Mouse (Mus musculus): ENCODE measurements around the gene Dek. TPM values are rescaled to one million over a fixed set of nuclear protein-coding genes. Genes with fewer than 3 reads are reported as not detected.

Dek gene
- polyA plus RNA-seq, 2 experiments, result 126 to 232 TPM

DNA sequence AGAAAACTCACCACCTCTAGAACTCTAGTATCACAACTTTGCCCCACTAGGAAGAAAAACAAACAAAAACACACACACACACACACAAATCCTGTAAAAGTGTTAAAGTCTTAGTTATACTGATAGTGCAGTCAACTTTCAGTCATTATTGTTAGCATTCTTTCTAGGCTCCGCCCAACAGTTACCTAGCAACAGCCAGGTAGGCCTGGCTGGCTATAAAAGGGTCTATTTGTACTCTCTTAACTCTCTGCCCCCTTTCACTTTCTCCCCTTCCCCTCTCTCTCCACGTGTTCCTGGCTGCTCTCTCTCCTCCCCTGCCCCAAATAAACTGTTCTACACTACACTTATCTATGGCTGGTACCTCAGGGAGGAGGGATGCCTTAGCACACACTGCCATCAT is 1.9 kb downstream of the Dek start:
- ATAC-seq (ENCODE audit: low FRiP score, low read depth) (no peak), DNase-seq (ENCODE audit: low spot score) (no peak)
- no peaks in the 10 kb centered on the region for H3K9me3 ChIP-seq (ENCODE audit: control insufficient read depth, low read length)
- WGBS, result 20% methylated on average over 2 of the region's 2 CpGs
- peak overlapping the region; percentile 26; the same call in 1 of the 2 replicates for H3K9ac ChIP-seq (ENCODE audit: low read depth, low read length, severe bottlenecking)
- H3K4me3 ChIP-seq (replicated peaks; ENCODE audit: low read length), result peak overlapping the region; percentile 92
- no peaks in the 10 kb centered on the region for H3K27me3 ChIP-seq (ENCODE audit: control insufficient read depth, insufficient read depth, low read length)
- peak overlapping the region; percentile 79 for H3K4me2 ChIP-seq (replicated peaks; ENCODE audit: low read depth, low read length, severe bottlenecking)
- peaks cover 23% of the 10 kb centered on the region for H3K36me3 ChIP-seq (ENCODE audit: control insufficient read depth, insufficient read depth, low read length)
- peaks cover 19% of the 10 kb centered on the region for H3K4me1 ChIP-seq (ENCODE audit: control insufficient read depth, insufficient read depth, low read length)
- TF ChIP-seq POLR2A (IDR thresholded peaks at IDR 0.05; ENCODE audit: borderline replicate concordance, extremely low read depth, insufficient read depth, insufficient read length), result no peak
- no peak overlapping the region for H3K27ac ChIP-seq (replicated peaks; ENCODE audit: low read depth, low read length)

DNA sequence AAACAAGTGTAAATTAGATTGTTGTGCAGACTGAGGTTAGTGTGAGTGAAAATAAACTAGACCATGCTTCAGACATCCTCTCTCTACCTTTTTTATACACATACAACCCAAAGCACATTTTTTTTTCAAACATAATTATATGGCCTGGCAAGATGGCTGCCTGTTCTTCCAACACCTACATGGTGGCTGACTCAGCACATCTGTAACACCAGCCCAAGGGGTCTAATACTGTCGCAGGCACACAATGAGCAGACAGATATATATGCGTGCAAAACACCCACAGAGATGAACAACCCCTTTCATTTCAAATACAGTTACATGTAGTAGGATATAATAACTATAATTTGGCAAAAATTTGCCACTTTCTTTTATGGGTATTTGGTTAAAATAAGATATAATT is 5.4 kb downstream of the Dek start:
- no peak for TF ChIP-seq POLR2A (IDR thresholded peaks at IDR 0.05; ENCODE audit: borderline replicate concordance, extremely low read depth, insufficient read depth, insufficient read length)
- ATAC-seq (ENCODE audit: low FRiP score, low read depth) (no peak), DNase-seq (ENCODE audit: low spot score) (no peak)
- H3K27me3 ChIP-seq (ENCODE audit: control insufficient read depth, insufficient read depth, low read length), result no peaks in the 10 kb centered on the region
- no peaks in the 10 kb centered on the region for H3K9me3 ChIP-seq (ENCODE audit: control insufficient read depth, low read length)
- H3K36me3 ChIP-seq (ENCODE audit: control insufficient read depth, insufficient read depth, low read length), result peaks cover 49% of the 10 kb centered on the region
- 90% methylated on average over 2 of the region's 2 CpGs for WGBS
- H3K4me3 ChIP-seq (replicated peaks; ENCODE audit: low read length), result no peak overlapping the region
- H3K4me2 ChIP-seq (replicated peaks; ENCODE audit: low read depth, low read length, severe bottlenecking), result no peak overlapping the region
- H3K27ac ChIP-seq (replicated peaks; ENCODE audit: low read depth, low read length), result no peak overlapping the region
- H3K4me1 ChIP-seq (ENCODE audit: control insufficient read depth, insufficient read depth, low read length), result peaks cover 14% of the 10 kb centered on the region
- no peak overlapping the region for H3K9ac ChIP-seq (ENCODE audit: low read depth, low read length, severe bottlenecking)

DNA sequence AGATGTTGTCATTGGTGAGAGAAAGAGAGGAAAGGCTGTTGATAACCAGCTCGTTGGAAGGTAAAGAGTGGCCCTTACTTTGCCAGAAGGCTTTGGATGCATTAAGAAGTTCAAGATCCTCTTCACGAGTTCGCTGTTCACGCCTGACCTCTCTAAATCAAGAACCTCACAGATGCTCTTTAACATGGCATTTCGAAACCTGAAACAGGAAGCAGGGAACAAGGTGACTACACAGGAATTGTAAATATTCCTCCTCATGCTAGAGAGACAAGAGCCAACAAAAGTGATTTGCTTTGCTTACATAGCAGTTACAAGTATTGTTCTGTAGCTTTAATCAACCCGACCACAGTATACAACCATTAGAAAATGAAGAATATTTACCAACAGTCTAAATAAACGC is 6.7 kb downstream of the Dek start:
- no peak overlapping the region for H3K9ac ChIP-seq (ENCODE audit: low read depth, low read length, severe bottlenecking)
- no peak overlapping the region for H3K4me3 ChIP-seq (replicated peaks; ENCODE audit: low read length)
- no peak overlapping the region for H3K27ac ChIP-seq (replicated peaks; ENCODE audit: low read depth, low read length)
- H3K27me3 ChIP-seq (ENCODE audit: control insufficient read depth, insufficient read depth, low read length), result no peaks in the 10 kb centered on the region
- H3K36me3 ChIP-seq (ENCODE audit: control insufficient read depth, insufficient read depth, low read length), result peaks cover 61% of the 10 kb centered on the region
- H3K4me2 ChIP-seq (replicated peaks; ENCODE audit: low read depth, low read length, severe bottlenecking), result no peak overlapping the region
- TF ChIP-seq POLR2A (IDR thresholded peaks at IDR 0.05; ENCODE audit: borderline replicate concordance, extremely low read depth, insufficient read depth, insufficient read length), result no peak
- no peaks in the 10 kb centered on the region for H3K9me3 ChIP-seq (ENCODE audit: control insufficient read depth, low read length)
- peaks cover 12% of the 10 kb centered on the region for H3K4me1 ChIP-seq (ENCODE audit: control insufficient read depth, insufficient read depth, low read length)
- DNase-seq (ENCODE audit: low spot score), result no peak
- 80% methylated on average over 7 of the region's 7 CpGs for WGBS
- no peak for ATAC-seq (ENCODE audit: low FRiP score, low read depth)

DNA sequence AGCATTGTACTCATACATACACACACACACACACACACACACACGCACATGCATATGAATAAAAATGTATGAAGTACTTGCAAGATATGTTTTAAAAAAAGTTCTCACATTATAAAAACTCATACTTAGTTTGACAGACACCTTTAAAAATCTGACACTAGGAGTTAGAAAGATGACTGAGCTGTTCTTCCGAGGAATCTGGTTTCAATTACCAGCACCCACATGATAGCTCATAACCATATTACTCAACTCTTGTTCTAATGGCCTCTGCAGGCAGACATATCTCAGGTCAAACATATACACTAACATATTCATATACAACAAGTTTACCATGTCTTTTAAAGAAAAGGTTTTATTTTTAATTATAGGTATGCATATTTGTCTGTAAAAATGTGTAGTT is 9.4 kb downstream of the Dek start:
- H3K9ac ChIP-seq (ENCODE audit: low read depth, low read length, severe bottlenecking), result no peak overlapping the region
- no peak overlapping the region for H3K4me3 ChIP-seq (replicated peaks; ENCODE audit: low read length)
- no peak for TF ChIP-seq POLR2A (IDR thresholded peaks at IDR 0.05; ENCODE audit: borderline replicate concordance, extremely low read depth, insufficient read depth, insufficient read length)
- H3K4me1 ChIP-seq (ENCODE audit: control insufficient read depth, insufficient read depth, low read length), result no peaks in the 10 kb centered on the region
- no peaks in the 10 kb centered on the region for H3K27me3 ChIP-seq (ENCODE audit: control insufficient read depth, insufficient read depth, low read length)
- H3K4me2 ChIP-seq (replicated peaks; ENCODE audit: low read depth, low read length, severe bottlenecking), result no peak overlapping the region
- DNase-seq (ENCODE audit: low spot score) (no peak), ATAC-seq (ENCODE audit: low FRiP score, low read depth) (no peak)
- WGBS, result 68% methylated on average over 2 of the region's 2 CpGs
- H3K27ac ChIP-seq (replicated peaks; ENCODE audit: low read depth, low read length), result no peak overlapping the region
- H3K36me3 ChIP-seq (ENCODE audit: control insufficient read depth, insufficient read depth, low read length), result peaks cover 73% of the 10 kb centered on the region
- H3K9me3 ChIP-seq (ENCODE audit: control insufficient read depth, low read length), result no peaks in the 10 kb centered on the region

DNA sequence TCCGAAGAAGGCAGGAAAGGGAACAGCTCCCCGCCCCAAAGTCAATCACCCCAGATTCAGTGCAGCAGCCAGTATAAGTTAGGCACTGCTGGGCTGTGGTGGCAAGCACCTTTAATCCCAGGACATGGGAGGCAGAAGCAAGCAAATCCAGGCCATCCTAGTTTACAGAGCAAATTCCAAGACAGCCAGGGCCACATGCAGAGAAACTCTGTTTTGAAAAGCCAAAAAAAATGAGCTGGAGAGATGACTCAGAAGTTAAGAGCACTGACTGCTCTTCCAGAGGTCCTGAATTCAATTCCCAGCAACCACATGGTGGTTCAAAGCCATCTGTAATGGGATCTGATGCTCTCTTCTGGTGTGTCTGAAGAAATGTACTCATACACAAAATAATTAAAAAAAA is 12.2 kb downstream of the Dek start:
- no peak for DNase-seq (ENCODE audit: low spot score)
- peaks cover 4% of the 10 kb centered on the region; the same call in 1 of the 2 replicates for H3K4me1 ChIP-seq (ENCODE audit: control insufficient read depth, insufficient read depth, low read length)
- no peak overlapping the region for H3K4me2 ChIP-seq (replicated peaks; ENCODE audit: low read depth, low read length, severe bottlenecking)
- no peak overlapping the region for H3K9ac ChIP-seq (ENCODE audit: low read depth, low read length, severe bottlenecking)
- no peak for TF ChIP-seq POLR2A (IDR thresholded peaks at IDR 0.05; ENCODE audit: borderline replicate concordance, extremely low read depth, insufficient read depth, insufficient read length)
- H3K27ac ChIP-seq (replicated peaks; ENCODE audit: low read depth, low read length), result no peak overlapping the region
- H3K9me3 ChIP-seq (ENCODE audit: control insufficient read depth, low read length), result no peaks in the 10 kb centered on the region
- H3K4me3 ChIP-seq (replicated peaks; ENCODE audit: low read length), result no peak overlapping the region
- no peak for ATAC-seq (ENCODE audit: low FRiP score, low read depth)
- H3K27me3 ChIP-seq (ENCODE audit: control insufficient read depth, insufficient read depth, low read length), result no peaks in the 10 kb centered on the region
- WGBS, result 95% methylated on average over 2 of the region's 2 CpGs
- peaks cover 73% of the 10 kb centered on the region for H3K36me3 ChIP-seq (ENCODE audit: control insufficient read depth, insufficient read depth, low read length)

DNA sequence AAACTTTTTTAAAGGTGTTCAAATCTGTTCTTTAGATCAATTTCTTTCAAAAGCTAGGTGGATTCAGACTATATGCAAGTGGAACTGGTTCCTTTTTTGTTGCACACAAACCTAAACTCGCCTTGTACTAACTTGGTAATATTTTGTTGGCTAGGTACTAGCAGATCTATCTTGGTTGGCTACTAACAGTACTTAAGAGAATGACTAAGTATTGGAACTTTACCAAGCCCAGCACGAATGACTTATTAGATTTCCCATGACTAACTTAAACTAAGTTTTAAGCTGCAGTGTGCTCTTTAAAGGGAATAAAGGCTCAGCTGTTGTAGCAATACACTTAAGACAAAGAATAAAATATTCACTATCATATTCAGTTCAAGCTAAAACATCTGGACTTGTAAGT is 16.7 kb downstream of the Dek start:
- ATAC-seq (ENCODE audit: low FRiP score, low read depth) (no peak), DNase-seq (ENCODE audit: low spot score) (no peak)
- Histone ChIP-seq H3K9me3 (ENCODE audit: control insufficient read depth, low read length) (no peaks in the 10 kb centered on the region), H3K9ac (ENCODE audit: low read depth, low read length, severe bottlenecking) (no peak overlapping the region), H3K4me3 (replicated peaks; ENCODE audit: low read length) (no peak overlapping the region), H3K27ac (replicated peaks; ENCODE audit: low read depth, low read length) (no peak overlapping the region), H3K27me3 (ENCODE audit: control insufficient read depth, insufficient read depth, low read length) (no peaks in the 10 kb centered on the region), H3K4me2 (replicated peaks; ENCODE audit: low read depth, low read length, severe bottlenecking) (no peak overlapping the region), H3K4me1 (ENCODE audit: control insufficient read depth, insufficient read depth, low read length) (peaks cover 4% of the 10 kb centered on the region; the same call in 1 of the 2 replicates), H3K36me3 (ENCODE audit: control insufficient read depth, insufficient read depth, low read length) (peaks cover 72% of the 10 kb centered on the region)
- 66% methylated on average over 2 of the region's 2 CpGs for WGBS
- no peak for TF ChIP-seq POLR2A (IDR thresholded peaks at IDR 0.05; ENCODE audit: borderline replicate concordance, extremely low read depth, insufficient read depth, insufficient read length)
